Mouse (Mus musculus): Measurements from ENCODE around the gene Ptpdc1.

DNA sequence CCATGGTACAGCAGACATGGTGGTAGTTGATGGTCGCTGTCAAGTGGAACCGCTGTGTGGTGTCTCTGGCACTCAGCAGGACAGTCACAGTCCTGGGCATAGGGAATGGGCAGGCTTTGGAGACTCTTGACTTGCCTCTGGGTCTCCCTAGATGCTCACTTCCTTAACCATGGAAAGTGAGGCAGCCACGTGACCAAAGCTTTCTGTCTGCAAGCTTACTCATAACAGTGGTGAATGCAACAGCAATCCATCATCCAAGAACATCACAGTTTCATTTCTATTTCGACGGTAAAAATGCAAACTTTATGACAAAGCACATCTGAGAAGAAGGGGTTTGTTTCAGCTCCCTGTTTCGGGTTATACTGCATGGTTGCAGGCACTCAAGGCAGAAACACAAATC is 17.6 kb upstream of the Ptpdc1 start:
- TF ChIP-seq CTCF (IDR thresholded peaks at IDR 0.05; ENCODE audit: borderline replicate concordance, extremely low read depth, insufficient read depth, insufficient read length) (no peak), POLR2A (IDR thresholded peaks at IDR 0.05; ENCODE audit: borderline replicate concordance, extremely low read depth, insufficient read depth, insufficient read length, poor library complexity, severe bottlenecking) (no peak)
